Mouse (Mus musculus) right cerebral cortex, postnatal 4 days (tissue): ENCODE results near the gene Slc5a2.

Experiments used
- DNase-seq: peaks from one replicate; pipeline ENCODE4 v3.0.0-alpha.2; 2022

Slc5a2 gene

DNA sequence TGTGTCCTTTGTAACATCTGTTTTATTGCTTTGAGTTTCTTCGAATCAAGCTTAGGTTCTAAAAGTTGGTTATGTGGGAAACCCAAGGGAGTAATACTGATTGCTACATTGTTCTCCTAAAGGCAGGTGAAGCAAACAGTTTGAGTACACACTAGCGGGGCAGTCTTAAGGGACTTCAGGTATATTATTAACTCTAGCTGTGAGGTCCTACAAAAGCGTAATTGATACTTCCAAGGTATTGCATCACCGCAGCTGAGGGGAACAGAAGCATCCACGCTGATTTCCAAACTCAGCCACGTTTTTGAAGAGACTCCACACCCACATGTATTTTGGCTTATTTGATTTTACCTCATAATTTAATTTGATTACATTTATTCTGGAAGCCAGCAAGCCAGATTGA lies 38.7 kb downstream of the Slc5a2 start:
- DNase-seq = no peak

GRCm38 (mm10) chr7:128304907-128305306 lies 39.5 kb downstream of the Slc5a2 start:
- DNase-seq = peak; percentile 51

DNA sequence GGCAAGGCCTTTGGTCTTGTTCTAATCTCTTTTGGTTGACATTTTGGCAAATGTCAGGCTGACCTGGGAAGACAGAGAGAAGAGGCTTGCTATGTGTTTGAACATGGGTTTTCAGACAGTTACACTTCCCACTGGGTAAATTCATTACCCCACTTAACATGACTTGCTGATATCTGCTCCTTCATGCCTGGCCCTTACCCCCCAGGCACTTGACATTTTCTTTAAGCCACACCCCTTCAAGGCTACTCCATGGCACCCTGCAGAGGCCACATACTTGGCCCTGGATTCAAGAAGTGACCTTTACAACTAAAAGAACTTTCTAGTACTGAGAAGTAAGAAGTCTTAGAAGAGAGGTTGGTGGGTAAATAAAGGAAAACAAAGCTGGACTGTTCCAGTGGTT lies 42.4 kb downstream of the Slc5a2 start:
- no peak for DNase-seq

DNA sequence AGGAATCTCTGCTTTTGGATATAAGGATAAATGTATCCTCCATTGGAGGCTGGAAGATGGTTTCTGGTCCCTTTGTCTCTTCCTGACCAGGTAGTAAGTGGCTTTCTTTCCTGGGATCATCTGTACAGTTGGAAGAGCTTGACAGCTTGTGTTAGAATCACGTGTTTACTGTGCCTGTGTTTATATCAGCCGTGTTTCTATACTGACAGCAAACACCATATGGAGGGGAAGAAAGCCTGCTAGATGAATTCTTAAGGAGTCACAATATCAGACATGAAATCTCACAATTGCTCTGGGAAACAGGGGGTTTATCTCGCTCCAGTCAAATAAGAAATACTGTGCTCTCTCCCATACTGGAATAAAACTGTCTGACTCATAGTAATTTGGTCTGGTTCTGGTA lies 43.8 kb downstream of the Slc5a2 start:
- no peak for DNase-seq

DNA sequence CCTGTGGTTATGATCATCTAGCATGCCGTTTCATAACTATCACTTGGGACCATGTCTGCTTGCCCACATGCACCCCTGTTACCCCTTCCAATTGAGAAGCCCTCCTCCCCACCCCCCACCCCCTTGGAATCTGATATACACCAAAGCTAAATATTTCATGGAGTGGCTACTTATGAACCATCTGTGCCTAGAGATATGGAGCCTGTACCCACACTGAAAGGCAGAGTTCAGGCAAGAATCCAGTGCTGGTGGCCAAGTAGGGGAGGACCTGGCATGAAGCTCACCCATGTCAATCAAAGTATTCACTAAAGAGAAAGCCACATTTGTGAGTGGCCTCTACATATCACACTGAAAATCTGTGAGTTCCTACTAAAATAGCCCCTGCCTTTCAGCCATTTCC lies 44.3 kb downstream of the Slc5a2 start:
- DNase-seq = no peak

DNA sequence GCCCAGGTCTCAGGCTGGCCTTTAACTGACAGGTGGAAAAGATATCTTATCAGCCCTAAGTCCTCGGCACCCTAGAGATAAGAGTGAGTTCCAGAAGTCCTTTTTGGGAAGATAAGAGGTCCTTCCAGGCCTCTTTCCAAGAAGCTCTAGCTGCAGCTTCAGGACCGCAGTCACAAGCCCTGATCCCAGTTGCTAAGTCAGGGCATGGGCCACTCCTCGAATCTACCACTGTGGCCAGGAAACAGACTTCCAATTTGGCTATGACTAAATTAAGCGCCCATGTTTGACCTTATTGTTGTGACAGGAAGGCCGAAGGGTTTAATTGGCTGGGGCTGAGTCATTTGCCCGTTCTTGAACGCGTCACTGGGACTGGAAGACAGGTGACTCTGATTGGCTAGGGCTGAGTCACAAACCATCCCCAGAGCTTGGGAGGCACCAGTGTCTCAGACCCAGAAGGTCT lies 44.8 kb downstream of the Slc5a2 start:
- no peak for DNase-seq

DNA sequence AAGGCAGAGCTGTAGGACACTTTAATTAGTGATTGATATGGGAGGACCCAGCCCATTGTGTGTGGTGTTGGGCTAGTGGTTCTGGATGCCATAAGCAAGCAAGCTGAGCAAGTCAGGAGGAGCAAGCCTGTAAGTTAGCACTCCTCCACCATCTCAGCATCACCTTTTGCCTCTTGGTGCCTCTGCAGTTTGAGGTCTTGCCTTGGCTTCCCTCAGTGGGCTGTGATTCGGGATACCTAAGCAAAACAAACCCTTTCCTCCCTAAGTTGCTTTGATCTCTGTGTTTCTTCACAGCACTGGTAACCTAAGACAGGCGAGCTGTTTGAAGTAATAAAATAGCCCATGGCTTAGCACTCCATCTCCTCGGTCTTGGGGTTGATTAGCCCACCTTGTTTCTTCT lies 45.8 kb downstream of the Slc5a2 start:
- DNase-seq = no peak

GRCm38 (mm10) chr7:128311811-128312210 lies 46.4 kb downstream of the Slc5a2 start:
- DNase-seq = no peak

DNA sequence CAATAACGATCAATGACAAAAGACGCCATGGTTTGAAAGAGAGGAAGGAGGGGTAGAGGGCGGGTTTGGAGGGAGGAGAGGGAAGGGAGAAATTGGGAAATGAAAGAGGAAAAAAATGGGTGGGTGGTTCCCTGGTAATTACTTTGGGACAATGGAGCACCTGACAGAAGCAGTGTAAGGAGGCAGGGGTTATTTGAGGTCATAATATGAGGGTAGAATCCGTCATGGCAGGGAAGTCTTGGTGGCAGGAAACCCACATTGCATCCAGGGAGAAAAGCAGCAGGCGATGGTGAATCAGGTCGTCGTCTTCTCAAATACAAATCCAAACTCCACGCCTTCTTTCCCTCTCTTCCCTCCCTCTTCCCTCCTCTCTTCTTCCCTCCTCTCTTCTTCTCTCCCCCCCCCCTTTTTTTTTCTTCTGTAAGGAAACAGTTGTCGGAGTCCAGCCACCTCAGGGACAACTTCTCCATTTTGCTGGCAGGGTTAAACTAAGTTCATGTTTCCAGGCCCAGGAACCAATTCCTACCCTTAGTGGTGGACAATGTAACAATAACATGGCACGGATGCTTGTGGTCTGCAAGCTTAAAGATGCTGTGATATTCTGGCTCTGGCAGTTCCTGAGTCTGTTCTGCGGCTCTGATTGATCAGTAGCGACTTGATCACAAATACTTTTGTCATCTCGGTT lies 47.1 kb downstream of the Slc5a2 start:
- no peak for DNase-seq

DNA sequence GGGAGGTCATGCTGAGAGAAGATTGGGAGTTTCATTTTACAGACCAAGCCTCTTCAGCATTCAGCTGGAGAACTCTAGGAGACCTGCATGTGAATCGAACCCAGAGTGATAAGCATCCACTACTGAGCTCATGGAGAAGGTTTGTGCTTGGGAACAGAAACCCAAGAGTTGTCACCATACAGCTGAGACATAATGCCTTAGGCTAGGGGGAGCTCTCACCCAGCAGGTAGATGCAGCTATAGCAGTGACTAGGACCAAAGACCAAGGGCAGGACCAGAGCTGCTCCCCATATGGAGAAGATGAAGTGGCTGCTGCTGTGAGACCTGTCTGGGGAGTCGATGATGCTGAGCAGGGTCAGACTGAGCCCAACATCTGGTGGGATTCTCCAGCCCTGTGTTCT lies 48.1 kb downstream of the Slc5a2 start:
- no peak for DNase-seq

GRCm38 (mm10) chr7:128314491-128314890 lies 49.0 kb downstream of the Slc5a2 start:
- no peak for DNase-seq

GRCm38 (mm10) chr7:128317011-128317410 lies 51.6 kb downstream of the Slc5a2 start:
- no peak for DNase-seq

DNA sequence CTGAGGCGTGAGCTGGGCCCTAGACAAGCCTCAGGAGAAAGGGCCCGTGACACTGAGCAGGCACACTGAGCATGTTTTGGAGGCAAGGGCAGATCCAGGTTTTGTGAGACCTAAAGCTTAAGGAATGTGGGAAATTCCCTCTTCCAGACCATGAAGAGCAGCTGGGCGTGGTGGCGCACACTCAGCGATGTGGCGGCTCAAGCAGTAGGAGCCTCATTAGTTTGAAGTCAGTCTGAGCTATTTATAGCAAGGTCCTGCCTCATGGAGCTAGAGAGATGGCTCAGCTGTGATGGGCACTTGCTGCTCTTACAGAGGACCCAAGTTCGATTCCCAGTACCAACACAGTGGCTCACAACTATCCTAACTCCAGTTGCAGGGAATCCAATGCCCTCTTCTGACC lies 53.7 kb downstream of the Slc5a2 start:
- DNase-seq = no peak

DNA sequence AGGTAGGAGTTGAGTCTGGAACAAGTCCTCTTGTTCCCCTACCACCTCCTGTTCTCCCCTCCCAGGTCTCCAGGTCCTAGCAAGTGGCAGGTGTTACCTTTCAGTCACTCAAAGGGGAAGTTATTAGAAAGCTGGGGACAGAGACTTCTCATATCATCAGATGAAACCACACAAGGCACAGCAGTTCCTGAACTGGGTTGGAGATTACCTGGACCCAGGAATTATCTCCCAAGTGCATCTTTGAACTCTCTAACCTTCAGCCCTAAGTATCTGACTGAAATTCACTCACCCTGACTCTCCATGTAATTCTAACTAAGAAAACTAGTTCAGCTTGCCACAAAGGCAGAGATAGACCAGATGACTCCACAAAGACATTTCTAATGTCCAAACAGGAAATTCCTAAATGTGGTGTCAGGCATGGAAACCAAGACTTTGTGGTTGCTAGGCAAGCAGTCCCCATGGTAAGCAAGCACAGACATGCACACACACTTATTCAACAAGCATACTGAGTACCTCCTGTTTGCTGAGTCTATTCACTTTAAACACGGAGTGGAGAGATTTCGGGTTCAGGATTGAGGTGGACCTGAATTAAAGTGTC lies 54.9 kb downstream of the Slc5a2 start:
- DNase-seq = no peak

GRCm38 (mm10) chr7:128321260-128321659 lies 55.8 kb downstream of the Slc5a2 start:
- DNase-seq = no peak
